Mouse (Mus musculus): ENCODE results near the gene Gpr84. TPM values are rescaled to one million over a fixed set of nuclear protein-coding genes. Genes with fewer than 3 reads are reported as not detected.

Gpr84 gene
- under 1 TPM in 1 of 2 experiments, not detected in 1; 0.14 TPM for total RNA-seq (2021)
- long read RNA-seq, experiment 1, result 0 reads
- long read RNA-seq, experiment 2, result 0 reads

DNA sequence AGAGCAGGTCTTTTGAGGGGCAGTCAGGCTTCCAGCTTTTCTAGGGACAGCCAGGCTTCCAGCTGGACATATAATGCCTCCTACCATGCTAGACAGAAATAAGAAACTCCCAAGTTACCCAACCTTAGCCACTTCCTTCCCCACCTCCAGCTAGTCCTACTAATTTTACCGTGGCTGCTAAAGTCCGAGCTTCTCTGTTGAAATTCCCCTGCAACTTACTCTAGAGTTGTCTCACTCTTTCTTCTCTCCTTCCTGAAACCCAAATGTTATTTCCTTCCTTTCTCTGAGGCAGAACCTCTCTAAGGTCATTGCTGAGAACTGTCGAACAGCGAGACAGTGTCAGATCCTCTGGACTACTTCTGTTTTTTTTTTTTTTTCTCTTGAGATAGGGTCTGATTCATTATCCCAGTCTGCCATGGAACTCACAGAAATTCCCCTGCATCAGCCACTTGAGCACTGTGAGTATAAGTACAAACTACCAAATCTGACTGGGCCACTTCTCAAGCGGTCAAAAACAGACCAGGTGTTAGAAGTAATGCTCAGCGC is at the start of gene Gpr84:
TSS of gene Gpr84 (minus strand) at position 248 of the 546 bp plus-strand sequence.
- DNase-seq, result no peak

DNA sequence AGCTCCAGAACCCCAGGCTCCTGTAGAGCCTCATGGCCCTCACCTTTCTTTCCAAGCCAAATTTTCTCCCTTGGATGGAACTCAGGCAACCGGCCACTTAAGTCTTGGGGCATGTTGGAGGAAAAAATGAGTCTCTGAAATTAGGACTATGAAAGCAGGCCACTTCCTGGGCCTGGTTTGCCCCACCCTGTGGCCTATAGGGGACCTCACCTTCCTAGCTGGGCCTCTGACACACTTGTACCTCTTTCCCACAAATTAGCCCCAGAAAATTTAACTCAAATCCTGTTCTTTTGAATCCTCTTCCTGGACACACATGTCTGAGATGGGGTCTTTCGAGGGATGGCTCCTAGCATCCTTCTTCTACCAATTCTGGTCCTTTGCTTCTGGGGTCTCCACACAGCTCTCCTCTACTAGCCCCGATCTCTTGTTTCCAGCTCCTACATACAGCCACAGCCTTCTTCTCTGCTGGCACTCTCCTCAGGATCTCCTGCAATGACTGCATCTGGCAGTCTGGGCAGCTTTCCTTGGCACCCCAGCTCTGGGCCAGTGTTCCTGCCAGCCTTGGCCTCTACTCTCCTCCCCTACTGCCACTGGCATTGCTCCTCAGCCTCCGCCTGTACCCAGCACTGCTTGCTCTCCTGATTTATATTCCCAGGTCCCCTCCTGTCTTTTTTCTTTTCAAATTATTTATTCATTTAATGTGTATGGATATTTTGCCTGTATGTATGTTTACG is 49.6 kb upstream of the Gpr84 start:
- peak; percentile 68 for DNase-seq

DNA sequence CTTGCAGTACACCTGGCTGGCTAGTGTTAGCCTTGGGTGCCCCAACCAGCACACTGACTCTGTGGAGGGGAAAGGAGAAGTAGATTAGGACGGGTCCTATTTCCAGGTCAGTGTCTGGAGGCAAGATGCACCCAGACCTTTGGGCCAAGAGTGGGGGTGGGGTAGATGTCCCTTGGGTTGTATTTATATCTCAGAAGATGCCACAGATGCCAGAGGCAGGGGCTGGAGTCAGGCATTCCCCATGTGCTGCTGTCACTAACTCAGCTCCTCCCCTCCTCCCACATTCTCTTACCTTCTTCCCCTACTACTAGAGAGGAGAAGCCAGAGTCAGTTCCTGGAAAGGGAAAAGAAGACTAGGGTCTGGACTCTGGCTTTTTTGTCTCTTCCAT is 48.7 kb upstream of the Gpr84 start:
- no peak for DNase-seq

GRCm38 (mm10) chr15:103358278-103359121 is 48.1 kb upstream of the Gpr84 start:
- no peak for DNase-seq

DNA sequence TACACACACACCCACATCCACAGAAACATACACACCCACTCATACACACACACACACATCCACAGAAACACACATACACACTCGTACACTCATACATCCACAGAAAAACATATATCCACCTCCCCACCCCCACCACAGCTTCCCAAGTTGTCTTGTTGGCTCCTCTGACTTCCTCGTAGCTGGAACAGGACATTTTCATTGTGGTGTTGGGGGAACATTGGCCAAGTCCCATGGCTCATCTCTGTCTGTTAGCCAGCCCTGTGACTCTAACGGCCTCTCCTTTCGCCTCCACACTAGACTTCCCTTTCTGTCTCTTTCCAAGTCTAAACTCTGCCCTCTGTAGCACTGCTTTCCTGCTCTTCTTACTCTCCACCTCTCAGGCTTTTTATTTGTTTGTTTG is 47.4 kb upstream of the Gpr84 start:
- DNase-seq, result no peak

GRCm38 (mm10) chr15:103356130-103356529 is 45.7 kb upstream of the Gpr84 start:
- no peak for DNase-seq

- DNase-seq, result no peak
Observed at GRCm38 (mm10) chr15:103355420-103355819, 45.0 kb upstream of the Gpr84 start.

GRCm38 (mm10) chr15:103354690-103355089 is 44.3 kb upstream of the Gpr84 start:
- no peak for DNase-seq

DNA sequence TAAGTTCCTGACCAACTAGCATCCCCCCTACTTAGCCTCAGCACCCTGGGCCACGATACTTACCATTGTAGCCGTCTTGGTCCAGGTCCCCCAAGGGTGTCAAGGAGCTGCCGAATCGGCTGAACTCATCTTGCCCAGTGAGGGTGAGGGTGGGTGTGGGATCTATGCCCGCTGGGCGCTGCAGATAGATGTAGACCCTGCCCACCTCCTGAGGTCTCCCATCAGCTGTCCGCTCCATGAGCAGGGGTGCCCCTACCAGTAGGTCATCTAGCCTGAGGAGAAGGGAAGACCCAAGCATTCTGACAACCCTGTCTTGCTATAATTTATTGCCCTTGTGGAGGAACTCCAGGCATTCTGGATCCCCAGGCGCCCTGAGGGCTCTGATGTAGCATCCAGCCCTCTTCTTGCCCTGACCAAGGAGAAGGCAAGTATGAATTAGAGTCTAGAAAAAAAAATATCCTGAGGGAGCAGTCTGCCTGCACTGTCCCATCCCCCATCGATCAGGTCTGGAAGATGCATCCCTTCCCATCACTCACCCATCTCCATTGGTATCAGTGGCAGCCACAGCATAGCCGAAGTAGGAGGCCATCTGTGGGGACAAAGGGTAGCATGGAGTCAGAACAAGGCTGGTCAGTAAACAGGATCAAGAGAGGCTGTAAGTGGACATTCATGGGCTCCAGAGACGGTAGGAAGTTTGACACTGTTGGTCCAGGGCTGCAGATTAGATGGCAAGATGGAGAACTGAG is 43.3 kb upstream of the Gpr84 start:
- DNase-seq, result no peak

DNA sequence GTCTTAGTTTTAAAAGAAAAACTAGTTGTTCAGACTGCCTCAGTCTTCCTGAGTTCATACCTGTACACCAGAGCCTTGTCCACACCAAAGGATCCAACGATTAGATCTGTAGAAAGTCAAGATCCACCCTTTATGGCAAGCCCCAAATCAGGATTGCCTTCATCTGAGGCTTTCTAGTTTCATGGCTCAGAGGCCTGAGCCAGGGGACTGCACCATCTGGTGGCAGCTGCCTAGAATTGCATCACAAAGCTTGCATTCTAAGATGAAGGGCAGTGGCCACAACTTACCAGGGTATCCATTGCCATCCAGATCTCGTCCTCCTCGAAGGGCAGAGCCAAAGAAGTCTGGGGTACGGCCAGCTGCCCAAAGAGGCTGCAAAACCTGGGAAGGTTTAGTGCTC is 42.4 kb upstream of the Gpr84 start:
- peak; percentile 59 for DNase-seq

DNA sequence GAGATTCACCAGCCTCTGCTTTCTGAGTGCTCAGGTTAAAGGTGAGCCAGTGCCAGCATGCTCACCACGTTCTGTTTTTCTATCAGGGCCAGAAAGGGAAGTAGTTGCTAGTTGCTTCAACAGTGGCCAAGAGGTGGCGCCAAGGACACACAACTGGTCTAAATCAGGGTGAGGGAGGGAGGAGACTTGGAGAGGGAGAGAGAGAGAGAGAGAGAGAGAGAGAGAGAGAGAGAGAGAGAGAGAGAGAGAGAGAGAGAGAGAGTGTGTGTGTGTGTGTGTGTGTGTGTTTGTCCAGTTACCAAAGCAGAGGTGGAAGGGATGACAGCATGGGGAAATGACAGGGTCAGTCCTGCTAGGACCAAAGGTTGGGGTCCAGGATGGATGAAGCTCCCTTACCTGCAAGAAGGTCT is 36.9 kb upstream of the Gpr84 start:
- peak; percentile 65 for DNase-seq

DNA sequence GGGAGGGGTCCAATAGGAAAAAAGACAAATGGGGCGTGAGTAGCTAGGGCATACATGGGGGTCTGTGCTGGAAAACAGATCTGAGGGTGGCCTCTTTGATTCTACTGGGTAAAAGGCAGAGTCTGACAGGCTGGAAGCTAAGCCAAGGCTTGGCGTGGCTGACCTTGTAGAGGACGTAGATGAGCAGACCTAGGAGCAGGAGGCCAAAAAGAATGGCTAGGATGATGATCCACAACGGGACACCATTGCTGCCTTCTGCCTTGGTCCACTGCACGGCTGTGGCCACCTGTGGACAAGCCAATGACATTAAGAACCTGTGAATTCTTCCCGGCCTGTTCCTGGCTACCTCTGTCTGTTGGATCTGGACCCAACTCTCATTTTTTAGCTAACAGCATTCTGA is 35.4 kb upstream of the Gpr84 start:
- no peak for DNase-seq

DNA sequence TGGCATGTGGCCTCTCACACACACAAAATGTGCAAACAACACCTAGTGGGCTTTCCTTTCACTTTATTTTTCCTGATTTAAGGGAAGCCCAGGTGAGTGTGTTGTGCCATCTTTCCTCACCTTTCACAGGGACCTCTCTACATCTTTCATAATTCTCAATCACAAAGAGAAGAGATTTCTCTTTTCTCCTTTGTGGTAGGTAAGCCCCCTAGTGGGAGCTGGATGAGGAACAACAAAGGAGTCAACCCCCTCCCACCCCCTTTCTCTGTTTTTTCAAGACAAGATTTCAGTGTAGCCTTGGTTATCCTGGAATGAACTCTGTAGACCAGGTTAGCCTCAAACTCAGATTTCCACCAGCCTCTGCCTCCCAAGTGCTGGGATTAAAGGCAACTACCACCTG is 33.1 kb upstream of the Gpr84 start:
- no peak for DNase-seq

- no peak for DNase-seq
Observed at GRCm38 (mm10) chr15:103343008-103343407, 32.6 kb upstream of the Gpr84 start.

GRCm38 (mm10) chr15:103342415-103342814 is 32.0 kb upstream of the Gpr84 start:
- DNase-seq, result peak; percentile 64

DNA sequence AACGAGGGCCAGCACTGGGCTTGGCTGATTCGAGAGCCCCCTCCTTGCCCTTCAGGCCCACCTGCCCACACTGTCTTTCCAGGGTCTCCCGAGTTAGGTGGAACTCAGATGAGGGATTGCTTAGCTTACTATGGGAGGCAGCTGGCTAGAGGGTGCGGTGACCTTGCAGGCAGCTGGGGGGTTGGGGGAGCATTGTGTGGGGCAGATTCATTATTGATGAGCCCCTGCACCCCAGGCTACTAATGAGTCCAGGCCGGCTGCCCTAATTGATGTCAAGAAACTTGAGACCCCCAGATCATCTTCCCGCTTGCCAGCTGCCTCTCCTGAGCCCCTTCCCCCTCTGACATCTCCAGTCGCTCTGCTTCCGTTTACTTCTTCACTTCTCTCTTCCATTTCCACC is 31.1 kb upstream of the Gpr84 start:
- DNase-seq, result no peak

- DNase-seq, result no peak
Observed at GRCm38 (mm10) chr15:103340786-103341185, 30.4 kb upstream of the Gpr84 start.

DNA sequence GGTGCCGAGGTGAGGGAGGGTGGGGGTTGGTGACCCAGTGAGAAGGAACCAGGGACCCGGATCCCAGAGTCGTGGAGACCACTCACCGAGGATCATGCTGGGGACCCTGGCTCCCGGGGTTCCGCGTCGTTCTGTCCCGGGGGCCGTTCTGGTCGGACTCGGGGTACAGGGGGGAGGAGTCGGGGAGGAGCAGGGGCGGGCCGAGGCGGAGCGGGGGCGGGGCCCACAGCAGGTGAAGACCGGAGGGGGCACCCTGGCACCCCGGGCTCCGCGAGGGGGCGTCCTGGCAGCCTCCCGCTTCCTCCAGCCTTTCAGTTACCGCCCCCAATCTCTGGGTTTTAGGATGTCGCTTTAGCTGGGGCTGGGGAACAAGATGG is 29.5 kb upstream of the Gpr84 start, which contains the start of gene Zfp385a:
TSS of gene Zfp385a (minus strand) at position 133 of the 377 bp plus-strand sequence.
- DNase-seq, result no peak

- no peak for DNase-seq
Observed at GRCm38 (mm10) chr15:103339166-103339960, 29.0 kb upstream of the Gpr84 start.

- DNase-seq, result no peak
Observed at GRCm38 (mm10) chr15:103338829-103339165, 28.4 kb upstream of the Gpr84 start.

DNA sequence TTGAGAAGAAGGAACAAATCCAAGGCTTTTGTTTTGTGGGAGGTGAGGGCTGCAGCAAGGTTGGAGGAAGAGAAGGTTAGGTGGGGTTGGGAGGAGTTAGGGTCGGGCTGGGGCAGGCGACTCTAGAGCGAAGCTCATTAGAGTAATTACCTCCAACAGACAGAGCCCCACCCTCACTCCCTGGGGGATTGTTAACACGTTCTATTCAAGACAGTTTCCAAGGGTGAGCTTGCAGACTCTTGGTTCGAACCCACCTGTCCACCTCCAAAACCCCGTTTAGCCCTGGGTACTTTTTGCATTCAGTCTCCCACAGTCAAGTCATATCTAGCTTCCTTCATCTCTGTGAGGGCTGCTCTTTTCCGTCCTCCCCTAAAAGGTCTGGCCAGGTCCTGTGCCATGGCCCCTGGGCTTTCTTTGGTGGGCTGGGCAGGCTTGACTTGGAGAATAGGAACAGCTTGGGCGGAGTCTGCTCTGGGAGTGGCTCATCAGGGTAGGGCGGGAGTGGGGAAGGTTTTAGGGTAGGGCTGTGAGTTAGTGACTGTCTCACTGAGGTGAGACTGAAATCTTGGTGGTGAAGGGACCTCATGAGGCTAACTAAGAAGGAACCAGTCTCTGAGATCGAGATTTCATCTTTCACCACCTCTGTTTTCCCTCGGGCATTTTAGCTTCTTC is 26.7 kb upstream of the Gpr84 start:
- no peak for DNase-seq

Measured in gastrocnemius, postnatal 10 days (tissue).